Mouse (Mus musculus) urinary bladder, postnatal 14 days (tissue): ENCODE data around the gene Fer1l4.

Experiments used
- DNase-seq: peaks from one replicate; pipeline ENCODE4 v3.0.0; 2021; ENCODE audit warnings: low spot score

Gene Fer1l4

DNA sequence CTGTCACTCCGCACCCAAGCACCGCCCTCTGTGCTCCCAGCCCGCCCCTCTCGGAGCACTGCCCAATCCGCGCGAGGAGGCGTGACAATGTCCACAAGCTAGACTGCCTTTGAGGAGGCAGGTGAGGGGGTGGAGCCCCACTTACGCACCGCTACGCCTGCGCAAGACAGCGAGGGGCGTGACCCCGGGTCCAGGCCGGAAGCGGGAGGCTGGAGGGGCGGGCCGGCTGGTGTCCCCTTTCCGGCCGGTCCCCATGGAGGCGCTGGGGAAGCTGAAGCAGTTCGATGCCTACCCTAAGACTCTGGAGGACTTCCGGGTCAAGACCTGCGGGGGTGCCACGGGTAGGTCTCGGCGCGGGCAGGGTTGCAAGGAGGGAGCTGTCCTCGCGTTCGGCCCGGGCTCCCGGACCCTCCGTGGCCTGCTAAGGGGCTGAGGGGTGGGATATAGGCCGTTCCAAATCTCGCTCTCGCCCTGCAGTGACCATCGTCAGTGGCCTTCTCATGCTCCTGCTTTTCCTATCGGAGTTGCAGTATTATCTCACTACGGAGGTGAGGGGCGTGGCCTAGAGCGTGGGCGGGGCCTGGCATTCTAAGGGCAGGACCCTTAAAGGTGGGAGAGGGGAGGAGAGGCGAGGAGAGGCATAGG lies 44.7 kb downstream of the Fer1l4 start, which contains the start of the genes 6430550D23Rik and Ergic3:
Gene 6430550D23Rik (minus strand): TSS at position 90 of the 645 bp plus-strand sequence.
Gene Ergic3 (plus strand): TSS at position 158 of the 645 bp plus-strand sequence.
- DNase-seq = peak; percentile 99

GRCm38 (mm10) chr2:156005393-156005792 lies 47.4 kb downstream of the Fer1l4 start:
- DNase-seq = no peak

DNA sequence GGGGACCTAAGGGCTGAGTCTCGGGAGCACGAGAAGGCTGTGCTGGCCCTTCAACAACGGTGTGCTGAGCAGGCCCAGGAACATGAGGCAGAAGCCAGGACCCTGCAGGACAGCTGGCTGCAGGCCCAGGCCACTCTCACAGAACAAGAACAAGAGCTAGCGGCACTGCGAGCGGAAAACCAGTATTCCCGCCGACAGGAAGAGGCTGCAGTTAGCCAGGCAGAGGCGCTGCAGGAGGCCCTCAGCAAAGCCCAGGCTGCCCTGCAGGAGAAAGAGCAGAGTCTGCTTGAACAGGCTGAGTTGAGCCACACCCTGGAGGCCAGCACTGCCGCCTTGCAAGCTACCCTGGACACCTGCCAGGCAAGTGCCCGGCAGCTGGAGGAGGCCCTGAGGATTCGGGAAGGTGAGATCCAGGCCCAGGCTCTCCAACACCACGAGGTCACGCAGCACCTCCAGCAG lies 60.9 kb downstream of the Fer1l4 start:
- peak; percentile 50 for DNase-seq

- no peak for DNase-seq
These were observed 61.6 kb downstream of the Fer1l4 start for GRCm38 (mm10) chr2:155991151-155991550.

GRCm38 (mm10) chr2:155989085-155989484 lies 63.7 kb downstream of the Fer1l4 start:
- DNase-seq = no peak

DNA sequence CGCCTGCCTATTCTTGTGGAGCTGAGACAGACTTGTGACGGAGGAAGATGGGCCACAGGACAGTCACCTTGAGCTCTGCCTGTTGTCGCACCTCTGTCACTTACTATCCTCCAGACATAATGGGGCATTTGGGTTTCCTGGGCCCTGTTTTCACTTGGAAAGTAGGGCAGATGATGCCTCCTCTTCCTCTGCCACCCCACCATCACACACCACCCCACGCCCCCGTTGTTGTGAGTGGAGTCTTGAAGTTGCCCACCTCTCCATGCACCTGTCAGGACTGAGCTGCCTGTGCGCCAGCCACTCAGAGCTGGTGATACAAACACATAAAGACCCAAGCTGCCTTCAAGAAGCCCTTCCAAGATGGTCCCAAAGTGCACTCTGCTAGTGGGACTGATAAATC lies 65.6 kb downstream of the Fer1l4 start:
- DNase-seq = no peak

DNA sequence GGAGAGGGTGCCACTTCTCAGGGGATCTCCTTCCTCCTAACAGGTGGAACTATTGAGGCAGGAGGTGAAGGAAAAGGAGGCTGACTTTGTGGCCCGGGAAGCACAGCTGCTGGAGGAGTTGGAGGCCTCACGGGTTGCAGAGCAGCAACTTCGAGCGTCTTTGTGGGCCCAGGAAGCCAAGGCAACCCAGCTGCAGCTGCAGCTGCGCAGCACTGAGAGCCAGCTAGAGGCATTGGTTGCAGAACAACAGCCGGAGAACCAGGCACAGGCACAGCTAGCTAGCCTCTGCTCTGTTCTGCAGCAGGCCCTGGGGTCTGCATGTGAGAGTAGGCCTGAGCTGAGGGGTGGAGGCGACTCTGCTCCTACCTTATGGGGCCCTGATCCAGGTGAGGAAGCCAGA lies 67.0 kb downstream of the Fer1l4 start:
- no peak for DNase-seq

- DNase-seq = no peak
These were observed 73.3 kb downstream of the Fer1l4 start for GRCm38 (mm10) chr2:155979328-155979991.

- no peak for DNase-seq
These were observed 78.5 kb downstream of the Fer1l4 start for GRCm38 (mm10) chr2:155974087-155974731.

DNA sequence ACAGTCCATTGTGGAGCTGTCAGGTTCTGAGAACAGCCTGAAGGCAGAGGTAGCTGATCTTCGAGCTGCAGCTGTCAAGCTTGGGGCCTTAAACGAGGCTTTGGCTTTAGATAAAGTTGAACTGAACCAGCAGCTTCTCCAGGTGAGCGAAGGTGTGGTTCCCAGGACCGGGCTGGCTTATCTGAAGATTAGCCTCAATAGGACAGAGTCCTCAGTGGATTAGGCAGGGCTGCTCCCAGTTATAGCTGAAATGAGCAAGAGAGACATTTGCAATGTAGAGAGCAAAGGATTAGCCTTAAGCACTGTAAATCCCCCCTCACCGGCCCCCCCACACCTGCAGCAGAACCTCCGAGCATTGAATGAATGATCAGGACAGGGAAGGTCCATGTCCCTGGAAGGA lies 79.4 kb downstream of the Fer1l4 start:
- no peak for DNase-seq
